Mouse (Mus musculus) erythroblast, embryonic 14.5 days (primary cell): ENCODE data around the gene Hist1h2af.

Source experiments
- GATA1 ChIP-seq: IDR thresholded peaks from 2 replicates; pipeline ENCODE4 v1.6.1; 2012; ENCODE audit warnings: low read length, inconsistent platforms, mixed read lengths
- TAL1 ChIP-seq: IDR thresholded peaks from 3 replicates; pipeline ENCODE4 v1.6.1; 2012; ENCODE audit warnings: low read length, inconsistent platforms, mixed read lengths

DNA sequence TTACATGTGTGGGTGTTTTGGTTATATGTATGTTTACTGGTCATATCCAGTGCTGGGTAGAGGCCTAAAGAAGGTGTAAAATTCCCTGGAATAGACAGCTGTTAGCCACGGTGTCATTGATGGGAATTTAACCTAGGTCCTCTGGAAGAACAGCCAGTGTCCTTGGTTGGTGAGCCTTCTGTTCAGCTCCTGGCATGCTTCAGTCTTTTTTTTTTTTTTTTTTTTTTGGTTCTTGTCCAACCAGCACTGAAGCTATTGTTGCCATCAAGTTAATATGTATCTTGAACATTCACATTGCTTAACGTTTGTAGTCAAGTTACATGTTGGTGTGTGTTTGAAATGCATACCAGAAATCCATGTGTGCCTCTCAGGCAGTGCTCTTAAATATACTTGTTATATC lies 30.8 kb downstream of the Hist1h2af start:
- TF ChIP-seq TAL1 (no peak), GATA1 (no peak)
